Mouse (Mus musculus) intestine, postnatal 0 days (tissue): ENCODE results near the gene Zswim3. TPM values are rescaled to one million over a fixed set of nuclear protein-coding genes. Genes with fewer than 3 reads are reported as not detected.

Experiments
- ATAC-seq: fragments of 200-750 bp; cut with Nextera tagmentation; 2 replicates; pipeline ENCODE4 v1.8.0; 2017; ENCODE audit warnings: mild to moderate bottlenecking, moderate TSS enrichment, moderate library complexity
- H3K27ac ChIP-seq: fragments of 300-500 bp; sonication (generic); 2 replicates; pipeline ENCODE4 v1.5.1; 2014; ENCODE audit warnings: mild to moderate bottlenecking, low read depth, low read length, moderate library complexity
- H3K27me3 ChIP-seq: fragments of 300-500 bp; sonication (generic); replicated peaks from 2 replicates; pipeline ENCODE4 v1.6.1; 2014; ENCODE audit warnings: low read length, mixed read lengths; ENCODE audit not compliant: control insufficient read depth, insufficient read depth
- H3K36me3 ChIP-seq: fragments of 300-500 bp; sonication (generic); 2 replicates; pipeline ENCODE4 v1.6.1; 2014; ENCODE audit warnings: mild to moderate bottlenecking, moderate library complexity; ENCODE audit not compliant: control insufficient read depth, insufficient read depth
- H3K4me1 ChIP-seq: fragments of 300-500 bp; sonication (generic); replicated peaks from 2 replicates; pipeline ENCODE4 v1.6.1; 2014; ENCODE audit warnings: antibody characterized with exemption, low read length, mixed read lengths; ENCODE audit not compliant: control insufficient read depth, insufficient read depth
- H3K4me2 ChIP-seq: fragments of 300-500 bp; sonication (generic); replicated peaks from 2 replicates; pipeline ENCODE4 v1.6.1; 2014; ENCODE audit warnings: low read depth, mild to moderate bottlenecking, moderate library complexity
- H3K4me3 ChIP-seq: fragments of 300-500 bp; sonication (generic); 2 replicates; pipeline ENCODE4 v1.5.1; 2014; ENCODE audit warnings: low read depth, low read length
- H3K9ac ChIP-seq: fragments of 300-500 bp; sonication (generic); 2 replicates; pipeline ENCODE4 v1.6.1; 2014; ENCODE audit warnings: mild to moderate bottlenecking, low read depth, low read length
- H3K9me3 ChIP-seq: fragments of 300-500 bp; sonication (generic); 2 replicates; pipeline ENCODE4 v1.6.1; 2016; ENCODE audit warnings: mixed run types; ENCODE audit not compliant: control insufficient read depth
- CTCF ChIP-seq: sonication (generic); IDR thresholded peaks from 2 replicates; pipeline ENCODE4 v1.5.1; 2016; ENCODE audit warnings: low read depth, mild to moderate bottlenecking, control low read depth, antibody characterized with exemption, moderate library complexity
- WGBS: fragments of 180-500 bp; shearing (Covaris S2); extraction: QIAGEN DNeasy Blood & Tissue Kit; methylation state at CpG from one replicate; pipeline ENCODE4 v1.1.7; 2014; 5-methylcytosine and 5-hydroxymethylcytosine counted together
- polyA plus RNA-seq: library from polyadenylated mRNA; unstranded; fragments of >200 nt; fragmentation: Nextera tagmentation; extraction: Ambion mirVana; gene quantifications from 2 replicates; pipeline ENCODE4 v1.2.1, GENCODE M21; 2015

Zswim3 gene
- polyA plus RNA-seq, 1 experiment from 2014 or later: 4.2 TPM

GRCm38 (mm10) chr2:164785481-164786387 is 19.2 kb upstream of the Zswim3 start, which contains the start of gene Snx21:
TSS of gene Snx21 (plus strand) at chr2:164785823.
- peak within 1 kb of the TSS; percentile 89 for H3K27ac ChIP-seq
- H3K4me3 ChIP-seq: peak within 1 kb of the TSS; percentile 59
- under 1% methylated on average over 73 of the region's 89 CpGs for WGBS
- no peaks in the 10 kb centered on the region for H3K27me3 ChIP-seq
- peak within 1 kb of the TSS; percentile 83 for H3K9ac ChIP-seq
- peak; percentile 80 for TF ChIP-seq CTCF
- peaks cover 11% of the 10 kb centered on the region for H3K36me3 ChIP-seq
- H3K4me1 ChIP-seq: 0 out of 2 replicates have a peak, but pooled peaks cover 6% of the 10 kb centered on the region
- ATAC-seq: peak; percentile 88
- H3K9me3 ChIP-seq: no peaks in the 10 kb centered on the region
- peak within 1 kb of the TSS; percentile 91 for H3K4me2 ChIP-seq

- H3K4me3 ChIP-seq: peak overlapping the region; percentile 59
- peak; percentile 18; the same call in 1 of the 2 replicates for ATAC-seq
- 14% methylated on average over 15 of the region's 15 CpGs for WGBS
Measured at GRCm38 (mm10) chr2:164786388-164786885, 18.5 kb upstream of the Zswim3 start.

GRCm38 (mm10) chr2:164787032-164787431 is 17.9 kb upstream of the Zswim3 start:
- H3K27ac ChIP-seq: 0 out of 2 replicates have a peak overlapping the region, but pooled peaks have one; percentile 89

More at GRCm38 (mm10) chr2:164786388-164786885, 18.5 kb upstream of the Zswim3 start:
- Histone ChIP-seq H3K9me3 (no peaks in the 10 kb centered on the region), H3K4me2 (peak overlapping the region; percentile 91), H3K27ac (peak overlapping the region; percentile 89), H3K9ac (peak overlapping the region; percentile 83), H3K36me3 (peaks cover 17% of the 10 kb centered on the region), H3K27me3 (no peaks in the 10 kb centered on the region), H3K4me1 (0 out of 2 replicates have a peak, but pooled peaks cover 6% of the 10 kb centered on the region)
- TF ChIP-seq CTCF: no peak

GRCm38 (mm10) chr2:164787779-164788178 is 17.1 kb upstream of the Zswim3 start:
- H3K27ac ChIP-seq: no peak overlapping the region
- H3K27me3 ChIP-seq: no peaks in the 10 kb centered on the region
- WGBS: 81% methylated on average over 10 of the region's 10 CpGs
- H3K36me3 ChIP-seq: peaks cover 31% of the 10 kb centered on the region
- ATAC-seq: no peak
- no peak for TF ChIP-seq CTCF
- no peak overlapping the region for H3K9ac ChIP-seq
- no peak overlapping the region; the same call in 1 of the 2 replicates for H3K4me2 ChIP-seq
- no peaks in the 10 kb centered on the region for H3K9me3 ChIP-seq
- H3K4me1 ChIP-seq: 0 out of 2 replicates have a peak, but pooled peaks cover 6% of the 10 kb centered on the region
- H3K4me3 ChIP-seq: no peak overlapping the region

More at GRCm38 (mm10) chr2:164787032-164787431, 17.9 kb upstream of the Zswim3 start:
- TF ChIP-seq CTCF: no peak
- WGBS: 84% methylated on average over 3 of the region's 3 CpGs
- Histone ChIP-seq H3K9me3 (no peaks in the 10 kb centered on the region), H3K9ac (no peak overlapping the region), H3K36me3 (peaks cover 23% of the 10 kb centered on the region), H3K4me1 (0 out of 2 replicates have a peak, but pooled peaks cover 6% of the 10 kb centered on the region), H3K27me3 (no peaks in the 10 kb centered on the region), H3K4me3 (peak overlapping the region; percentile 59), H3K4me2 (peak overlapping the region; percentile 91)
- ATAC-seq: no peak

- H3K4me3 ChIP-seq: no peak overlapping the region
- 0 out of 2 replicates have a peak, but pooled peaks cover 6% of the 10 kb centered on the region for H3K4me1 ChIP-seq
- WGBS: 60% methylated on average over 4 of the region's 4 CpGs
- peaks cover 34% of the 10 kb centered on the region for H3K36me3 ChIP-seq
- H3K9me3 ChIP-seq: no peaks in the 10 kb centered on the region
- TF ChIP-seq CTCF: no peak
- no peak for ATAC-seq
- no peak overlapping the region for H3K27ac ChIP-seq
- no peak overlapping the region for H3K4me2 ChIP-seq
- no peak overlapping the region for H3K9ac ChIP-seq
- no peaks in the 10 kb centered on the region for H3K27me3 ChIP-seq
Measured at GRCm38 (mm10) chr2:164788411-164788810, 16.5 kb upstream of the Zswim3 start.

GRCm38 (mm10) chr2:164790451-164790850 is 14.4 kb upstream of the Zswim3 start:
- TF ChIP-seq CTCF: no peak
- no peak overlapping the region for H3K4me2 ChIP-seq
- H3K36me3 ChIP-seq: peaks cover 48% of the 10 kb centered on the region
- no peak overlapping the region for H3K4me3 ChIP-seq
- ATAC-seq: no peak
- no peak overlapping the region for H3K27ac ChIP-seq
- H3K27me3 ChIP-seq: no peaks in the 10 kb centered on the region
- no peak overlapping the region for H3K9ac ChIP-seq
- WGBS: 56% methylated on average over 4 of the region's 4 CpGs
- no peaks in the 10 kb centered on the region for H3K4me1 ChIP-seq
- H3K9me3 ChIP-seq: no peaks in the 10 kb centered on the region
